Mouse (Mus musculus): ENCODE measurements around the gene Abca13.

GRCm38 (mm10) chr11:9608249-9608648, 416.5 kb downstream of the Abca13 start:
- TF ChIP-seq CTCF (IDR thresholded peaks at IDR 0.05; ENCODE audit: low read depth, low read length), result no peak
- TF ChIP-seq EP300 (IDR thresholded peaks at IDR 0.05; ENCODE audit: insufficient read depth, low read depth, low read length), result no peak
